Mouse (Mus musculus) embryo, embryonic 9.5 days (tissue): Measurements from ENCODE around the gene Map3k6.

Experiments used
- DNase-seq: peaks from one replicate; pipeline ENCODE4 v3.0.0-alpha.2; 2017; ENCODE audit errors: extremely low spot score

Map3k6 gene

GRCm38 (mm10) chr4:133240490-133240921, at the start of gene Map3k6:
Map3k6 (plus strand) TSS chr4:133240818.
- DNase-seq, result peak; percentile 54

- DNase-seq, result no peak
Observed at GRCm38 (mm10) chr4:133194482-133194881, 46.1 kb upstream of the Map3k6 start.

- DNase-seq, result no peak
Observed at GRCm38 (mm10) chr4:133195014-133195413, 45.6 kb upstream of the Map3k6 start.

GRCm38 (mm10) chr4:133196136-133196535, 44.5 kb upstream of the Map3k6 start:
- DNase-seq, result no peak

GRCm38 (mm10) chr4:133196852-133197251, 43.8 kb upstream of the Map3k6 start:
- no peak for DNase-seq

GRCm38 (mm10) chr4:133197355-133197754, 43.3 kb upstream of the Map3k6 start:
- no peak for DNase-seq

GRCm38 (mm10) chr4:133197801-133198286, 42.8 kb upstream of the Map3k6 start:
- no peak for DNase-seq

GRCm38 (mm10) chr4:133198337-133199180, 42.1 kb upstream of the Map3k6 start:
- no peak for DNase-seq

GRCm38 (mm10) chr4:133199743-133200142, 40.9 kb upstream of the Map3k6 start:
- DNase-seq, result no peak

GRCm38 (mm10) chr4:133200343-133200742, 40.3 kb upstream of the Map3k6 start:
- DNase-seq, result no peak

- DNase-seq, result no peak
Observed at GRCm38 (mm10) chr4:133201006-133201771, 39.4 kb upstream of the Map3k6 start.

GRCm38 (mm10) chr4:133202254-133202653, 38.4 kb upstream of the Map3k6 start:
- no peak for DNase-seq

GRCm38 (mm10) chr4:133203591-133203990, 37.0 kb upstream of the Map3k6 start:
- DNase-seq, result no peak

GRCm38 (mm10) chr4:133204379-133204778, 36.2 kb upstream of the Map3k6 start:
- DNase-seq, result no peak

- DNase-seq, result no peak
Observed at GRCm38 (mm10) chr4:133209366-133209765, 31.3 kb upstream of the Map3k6 start.

GRCm38 (mm10) chr4:133210023-133210787, 30.4 kb upstream of the Map3k6 start:
- DNase-seq, result no peak

- no peak for DNase-seq
Observed at GRCm38 (mm10) chr4:133210788-133211390, 29.7 kb upstream of the Map3k6 start.

- no peak for DNase-seq
Observed at GRCm38 (mm10) chr4:133211751-133212561, 28.7 kb upstream of the Map3k6 start, which contains the start of the genes Cd164l2 and Gpr3. Cd164l2 (plus strand) TSS chr4:133212131. Gpr3 (minus strand) TSS chr4:133212536.

- DNase-seq, result peak; percentile 84
Observed at GRCm38 (mm10) chr4:133212562-133213267, 27.9 kb upstream of the Map3k6 start.

GRCm38 (mm10) chr4:133213268-133213590, 27.4 kb upstream of the Map3k6 start:
- no peak for DNase-seq
